Comparison of ENCODE assay signal across 7 mouse cellular contexts in the genomic region with DNA sequence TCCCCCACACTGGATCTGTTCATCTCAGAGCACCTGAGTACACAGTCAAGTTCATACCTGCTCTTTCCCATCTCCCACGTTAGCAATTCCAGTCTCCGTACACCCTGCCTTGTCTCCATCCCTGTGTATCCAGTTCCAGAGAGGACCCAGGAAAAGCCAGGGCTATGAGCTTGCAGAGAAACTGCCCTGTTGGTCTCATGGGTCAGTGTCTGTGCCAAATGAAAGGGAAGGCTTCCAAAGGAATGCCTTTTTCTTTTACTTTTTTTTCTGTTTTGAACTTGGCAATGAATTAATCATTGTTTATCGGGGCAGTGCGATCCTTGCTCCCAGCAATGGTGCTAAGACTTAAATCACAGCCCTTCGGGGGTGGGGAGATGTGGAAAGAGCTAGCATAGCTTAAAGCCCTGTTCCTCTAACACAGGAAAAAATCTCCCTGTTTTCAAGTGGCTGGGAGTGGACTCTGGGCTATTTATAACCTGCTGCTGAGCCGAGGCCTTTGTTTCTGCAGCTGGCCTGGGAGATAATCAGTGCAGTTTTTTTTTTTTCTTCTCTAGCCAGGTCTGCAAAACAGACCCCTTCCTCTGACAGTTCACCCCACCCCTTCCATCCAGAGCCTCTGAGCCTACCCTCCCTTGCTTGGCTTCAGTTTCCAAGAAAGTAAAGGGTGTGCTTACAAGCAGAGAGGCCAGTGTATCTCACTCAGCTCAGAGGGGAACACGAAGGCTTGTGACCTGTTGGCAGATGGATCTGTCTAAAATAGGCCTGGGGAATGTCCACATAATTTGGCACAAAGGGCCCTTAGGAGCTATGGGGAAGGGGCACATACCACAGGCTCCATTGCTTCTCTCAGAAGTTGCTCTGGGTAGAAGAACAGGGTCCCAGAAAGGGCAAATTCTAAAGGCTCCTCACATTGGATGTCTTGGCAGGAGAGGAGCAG.
A peak's percentile ranks its signal among the peaks of the same experiment; 100 is the strongest.
DNase-seq lines count a peak whose midpoint lies in the region; ATAC-seq lines count a peak whose summit lies in the region.

No protein-coding gene starts in this region.

- 0 out of 2 replicates have a peak, but pooled peaks cover 8% of the 10 kb centered on the region for H3K27me3 ChIP-seq in embryonic facial prominence, embryonic 10.5 days (replicated peaks; ENCODE audit: low read depth, poor library complexity, severe bottlenecking)
- no peaks in the 10 kb centered on the region for H3K27me3 ChIP-seq in heart, embryonic 13.5 days (replicated peaks)
- no peaks in the 10 kb centered on the region for H3K27me3 ChIP-seq in kidney, embryonic 16.5 days (ENCODE audit: insufficient read depth, low read length)
- H3K27me3 ChIP-seq in stomach, embryonic 16.5 days (ENCODE audit: control insufficient read depth, insufficient read depth, low read length) = no peaks in the 10 kb centered on the region

- peak overlapping the region; percentile 19; the same call in 1 of the 2 replicates for H3K4me3 ChIP-seq in embryonic facial prominence, embryonic 10.5 days
- peak overlapping the region; percentile 29 for H3K4me3 ChIP-seq in heart, embryonic 13.5 days
- H3K4me3 ChIP-seq in kidney, embryonic 16.5 days (ENCODE audit: low read length) = no peak overlapping the region
- H3K4me3 ChIP-seq in stomach, embryonic 16.5 days (replicated peaks; ENCODE audit: low read length) = no peak overlapping the region

- no peaks in the 10 kb centered on the region for H3K36me3 ChIP-seq in embryonic facial prominence, embryonic 10.5 days (replicated peaks)
- H3K36me3 ChIP-seq in heart, embryonic 13.5 days = no peaks in the 10 kb centered on the region
- H3K36me3 ChIP-seq in kidney, embryonic 16.5 days (ENCODE audit: insufficient read depth, low read length) = no peaks in the 10 kb centered on the region
- no peaks in the 10 kb centered on the region for H3K36me3 ChIP-seq in stomach, embryonic 16.5 days (ENCODE audit: control insufficient read depth, insufficient read depth, low read length)

- H3K4me1 ChIP-seq in embryonic facial prominence, embryonic 10.5 days = peaks cover 44% of the 10 kb centered on the region
- H3K4me1 ChIP-seq in heart, embryonic 13.5 days = peaks cover 80% of the 10 kb centered on the region
- H3K4me1 ChIP-seq in kidney, embryonic 16.5 days (ENCODE audit: insufficient read depth, low read length) = peaks cover 25% of the 10 kb centered on the region
- H3K4me1 ChIP-seq in stomach, embryonic 16.5 days (ENCODE audit: control insufficient read depth, insufficient read depth, low read length) = peaks cover 27% of the 10 kb centered on the region

- peak; percentile 81 for ATAC-seq in heart, embryonic 13.5 days (ENCODE audit: extremely low read depth, insufficient number of reproducible peaks, low FRiP score, low TSS enrichment)
- ATAC-seq in kidney, embryonic 16.5 days (ENCODE audit: low FRiP score, low TSS enrichment) = peak; percentile 77
- ATAC-seq in stomach, embryonic 16.5 days (ENCODE audit: insufficient read depth, low FRiP score) = peak; percentile 86; the same call in 1 of the 2 replicates

- peak overlapping the region; percentile 67 for H3K9ac ChIP-seq in heart, embryonic 13.5 days
- H3K9ac ChIP-seq in kidney, embryonic 16.5 days (replicated peaks; ENCODE audit: low read length) = peak overlapping the region; percentile 6; the same call in 1 of the 2 replicates
- peak overlapping the region; percentile 36 for H3K9ac ChIP-seq in stomach, embryonic 16.5 days (ENCODE audit: low read length)

- peak overlapping the region; percentile 64 for H3K4me2 ChIP-seq in heart, embryonic 13.5 days
- H3K4me2 ChIP-seq in kidney, embryonic 16.5 days (replicated peaks; ENCODE audit: low read depth, low read length) = no peak overlapping the region; the same call in 1 of the 2 replicates
- peak overlapping the region; percentile 38 for H3K4me2 ChIP-seq in stomach, embryonic 16.5 days (ENCODE audit: low read depth, low read length)

- no peaks in the 10 kb centered on the region for H3K9me3 ChIP-seq in embryonic facial prominence, embryonic 10.5 days
- H3K9me3 ChIP-seq in heart, embryonic 13.5 days = no peaks in the 10 kb centered on the region
- no peaks in the 10 kb centered on the region for H3K9me3 ChIP-seq in kidney, embryonic 16.5 days (ENCODE audit: low read length)
- no peaks in the 10 kb centered on the region for H3K9me3 ChIP-seq in stomach, embryonic 16.5 days (replicated peaks; ENCODE audit: control insufficient read depth, low read length)

- 20% methylated on average over 7 of the region's 7 CpGs for WGBS in embryonic facial prominence, embryonic 10.5 days
- WGBS in heart, embryonic 13.5 days = 3% methylated on average over 7 of the region's 7 CpGs
- 1% methylated on average over 7 of the region's 7 CpGs for WGBS in kidney, embryonic 16.5 days
- 8% methylated on average over 7 of the region's 7 CpGs for WGBS in stomach, embryonic 16.5 days

- H3K27ac ChIP-seq in embryonic facial prominence, embryonic 10.5 days (replicated peaks) = peak overlapping the region; percentile 81
- peak overlapping the region; percentile 99 for H3K27ac ChIP-seq in heart, embryonic 13.5 days (replicated peaks)
- H3K27ac ChIP-seq in kidney, embryonic 16.5 days (ENCODE audit: low read length) = peak overlapping the region; percentile 88
- peak overlapping the region; percentile 89 for H3K27ac ChIP-seq in stomach, embryonic 16.5 days (ENCODE audit: low read length)

- peak; percentile 72 for DNase-seq in adrenal gland, adult 8-10 months
- DNase-seq in embryonic facial prominence, embryonic 10.5 days (ENCODE audit: low spot score) = peak; percentile 50
- peak; percentile 80 for DNase-seq in lung, postnatal 25 days (ENCODE audit: low spot score)
- DNase-seq in natural killer cell, adult 2 months (ENCODE audit: low spot score in 2 of 2) = no peak

Comparison
In these comparisons a context has a peak if more than half of its experiments do, and no peak if none do; other contexts are left out.
1. DNase-seq: peak in adrenal gland, adult 8-10 months (single experiment), embryonic facial prominence, embryonic 10.5 days (single experiment) and lung, postnatal 25 days (single experiment); none in natural killer cell, adult 2 months (0 of 2).
2. H3K4me3 ChIP-seq: peak in embryonic facial prominence, embryonic 10.5 days (single experiment) and heart, embryonic 13.5 days (single experiment); none in kidney, embryonic 16.5 days (single experiment) and stomach, embryonic 16.5 days (single experiment).
3. H3K9ac ChIP-seq: peak in every context shown above with its lines; median percentile 67 in heart, embryonic 13.5 days; 36 in stomach, embryonic 16.5 days; 6 in kidney, embryonic 16.5 days.
4. Peak in every context shown above with its lines, with median percentiles within 50 percentile points of each other: H3K27ac ChIP-seq and ATAC-seq.